Mouse (Mus musculus) gonadal fat pad, adult 2 months (tissue): Measurements from ENCODE around the gene Best1. TPM values are rescaled to one million over a fixed set of nuclear protein-coding genes. Genes with fewer than 3 reads are reported as not detected.

Experiments
- polyA plus RNA-seq: library from polyadenylated mRNA; depleted of rRNA; stranded (reverse); fragments of >200 nt; gene quantifications from 2 replicates; pipeline ENCODE4 v1.2.3, GENCODE M21; 2012; rRNA removed

Best1 gene
- polyA plus RNA-seq, 1 experiment, result 2.0 TPM

Other genes starting within 250 kb of the Best1 start
- not detected in 2 replicates for gene Scgb2a2, start 154.1 kb downstream of the Best1 start, polyA plus RNA-seq
- gene Incenp, start 102.1 kb downstream of the Best1 start, polyA plus RNA-seq, result 5.1 and 5.6 TPM in 2 replicates
- 2,066 and 2,440 TPM in 2 replicates for gene Fth1, start 21.0 kb downstream of the Best1 start, polyA plus RNA-seq
- gene Rab3il1, start within 50 bp of the Best1 start, polyA plus RNA-seq, result 28.9 and 31.0 TPM in 2 replicates
- gene Fads3, start 39.9 kb upstream of the Best1 start, polyA plus RNA-seq, result 317 and 687 TPM in 2 replicates
- gene Fads2, start 100.1 kb upstream of the Best1 start, polyA plus RNA-seq, result 318 and 372 TPM in 2 replicates
- gene Fads1, start 181.3 kb upstream of the Best1 start, polyA plus RNA-seq, result 111 and 198 TPM in 2 replicates
- gene Tmem258, start 202.4 kb upstream of the Best1 start, polyA plus RNA-seq, result 131 and 209 TPM in 2 replicates
- gene Fen1, start 202.5 kb upstream of the Best1 start, polyA plus RNA-seq, result 10.5 and 11.0 TPM in 2 replicates
- 7.3 and 7.6 TPM in 2 replicates for gene Myrf, start 239.1 kb upstream of the Best1 start, polyA plus RNA-seq